Mouse (Mus musculus) G1E (cell line): ENCODE measurements around the gene Ccdc184. TPM values are rescaled to one million over a fixed set of nuclear protein-coding genes. Genes with fewer than 3 reads are reported as not detected.

Source experiments
- ATAC-seq: 2 replicates; pipeline ENCODE4 v1.8.0; 2016; ENCODE audit warnings: mild to moderate bottlenecking; ENCODE audit not compliant: insufficient number of reproducible peaks, poor library complexity, low FRiP score, severe bottlenecking; ENCODE audit errors: extremely low read depth
- DNase-seq: peaks from one replicate; pipeline ENCODE4 v3.0.0; 2012; ENCODE audit warnings: low spot score
- H3K27me3 ChIP-seq: 2 replicates; pipeline ENCODE4 v1.6.1; 2012; ENCODE audit warnings: mild to moderate bottlenecking, low read length, inconsistent platforms; ENCODE audit not compliant: insufficient read depth
- H3K36me3 ChIP-seq: replicated peaks from 2 replicates; pipeline ENCODE3; 2012; ENCODE audit warnings: mild to moderate bottlenecking, inconsistent platforms
- H3K4me1 ChIP-seq: 2 replicates; pipeline ENCODE4 v1.6.1; 2012; ENCODE audit warnings: low read depth, low read length, inconsistent platforms, mixed read lengths; ENCODE audit not compliant: insufficient read depth
- H3K4me3 ChIP-seq: 2 replicates; pipeline ENCODE4 v1.5.1; 2012; ENCODE audit warnings: low read depth, mild to moderate bottlenecking, inconsistent platforms, low read length, moderate library complexity, mixed read lengths
- H3K9me3 ChIP-seq: replicated peaks from 2 replicates; pipeline ENCODE4 v1.6.1; 2012; ENCODE audit warnings: inconsistent platforms
- CTCF ChIP-seq: IDR thresholded peaks from 2 replicates; pipeline ENCODE4 v1.5.1; 2012; ENCODE audit warnings: low read depth, low read length, inconsistent platforms, mixed read lengths
- GATA1 ChIP-seq: IDR thresholded peaks from 2 replicates; pipeline ENCODE4 v1.6.1; 2012; ENCODE audit warnings: borderline replicate concordance, low read length, inconsistent platforms, mixed read lengths
- GATA2 ChIP-seq: IDR thresholded peaks from 2 replicates; pipeline ENCODE4 v1.6.1; 2012; ENCODE audit warnings: low read depth, low read length, inconsistent platforms, borderline replicate concordance
- POLR2AphosphoS5 ChIP-seq: IDR thresholded peaks from 2 replicates; pipeline ENCODE4 v1.6.1; 2012; ENCODE audit warnings: low read depth, low read length, inconsistent platforms; ENCODE audit not compliant: insufficient replicate concordance
- TAL1 ChIP-seq: conservative IDR thresholded peaks from 2 replicates; pipeline ENCODE4 v1.6.1; 2012; ENCODE audit warnings: low read depth, low read length, inconsistent platforms, mixed read lengths
- polyA plus RNA-seq: library from polyadenylated mRNA; stranded (reverse); fragments of >175 nt; gene quantifications from 2 replicates; pipeline ENCODE4 v1.2.3, GENCODE M21; 2012
- total RNA-seq, 2 experiments: library from RNA; stranded (forward) in 1 of 2; stranded (reverse) in 1 of 2; fragments of 200-1000 nt in 1 of 2; fragments of >200 nt in 1 of 2; fragmentation: Nextera tagmentation in 1 of 2; gene quantifications; 2 replicates each; pipeline ENCODE4 v1.2.3; 2014 to 2017

The Ccdc184 gene
- total and polyA plus RNA-seq, 3 experiments: not detected

- Histone ChIP-seq H3K36me3 (no peaks in the 10 kb centered on the region), H3K4me3 (no peak overlapping the region), H3K4me1 (peaks cover 4% of the 10 kb centered on the region; the same call in 1 of the 2 replicates), H3K27me3 (peaks cover 18% of the 10 kb centered on the region), H3K9me3 (no peaks in the 10 kb centered on the region)
- ATAC-seq (no peak), DNase-seq (no peak)
- TF ChIP-seq TAL1 (no peak), GATA1 (no peak), CTCF (no peak), GATA2 (no peak), POLR2AphosphoS5 (no peak)
These were observed 15.1 kb downstream of the Ccdc184 start for GRCm38 (mm10) chr15:98181856-98182570.

GRCm38 (mm10) chr15:98184456-98184855 lies 17.5 kb downstream of the Ccdc184 start:
- no peak for ATAC-seq
- no peak overlapping the region for H3K4me3 ChIP-seq
- peaks cover 4% of the 10 kb centered on the region; the same call in 1 of the 2 replicates for H3K4me1 ChIP-seq
- no peaks in the 10 kb centered on the region for H3K9me3 ChIP-seq
- DNase-seq: no peak
- TF ChIP-seq GATA1: no peak
- no peak for TF ChIP-seq GATA2
- TF ChIP-seq POLR2AphosphoS5: no peak
- TF ChIP-seq TAL1: no peak
- no peak for TF ChIP-seq CTCF
- H3K36me3 ChIP-seq: no peaks in the 10 kb centered on the region
- H3K27me3 ChIP-seq: peaks cover 21% of the 10 kb centered on the region

GRCm38 (mm10) chr15:98195442-98195841 lies 28.5 kb downstream of the Ccdc184 start, which contains the start of gene Olfr288:
Gene Olfr288 (minus strand): TSS chr15:98195542.
- Histone ChIP-seq H3K27me3 (peaks cover 6% of the 10 kb centered on the region; the same call in 1 of the 2 replicates), H3K4me3 (no peak within 1 kb of the TSS), H3K4me1 (no peaks in the 10 kb centered on the region), H3K36me3 (no peaks in the 10 kb centered on the region), H3K9me3 (no peaks in the 10 kb centered on the region)
- no peak for TF ChIP-seq CTCF
- TF ChIP-seq GATA2: no peak
- TF ChIP-seq TAL1: no peak
- no peak for TF ChIP-seq POLR2AphosphoS5
- TF ChIP-seq GATA1: no peak
- DNase-seq: no peak
- ATAC-seq: no peak

GRCm38 (mm10) chr15:98209676-98210075 lies 42.7 kb downstream of the Ccdc184 start:
- no peaks in the 10 kb centered on the region for H3K36me3 ChIP-seq
- H3K4me1 ChIP-seq: no peaks in the 10 kb centered on the region
- H3K9me3 ChIP-seq: no peaks in the 10 kb centered on the region
- H3K4me3 ChIP-seq: no peak overlapping the region
- DNase-seq (no peak), ATAC-seq (no peak)
- 0 out of 2 replicates have a peak, but pooled peaks cover under 1% of the 10 kb centered on the region for H3K27me3 ChIP-seq
- TF ChIP-seq GATA1 (no peak), POLR2AphosphoS5 (no peak), TAL1 (no peak), CTCF (no peak), GATA2 (no peak)

GRCm38 (mm10) chr15:98213336-98213870 lies 46.4 kb downstream of the Ccdc184 start:
- Histone ChIP-seq H3K36me3 (no peaks in the 10 kb centered on the region), H3K4me1 (no peaks in the 10 kb centered on the region), H3K9me3 (no peaks in the 10 kb centered on the region), H3K27me3 (no peaks in the 10 kb centered on the region), H3K4me3 (no peak overlapping the region)
- ATAC-seq (no peak), DNase-seq (no peak)
- TF ChIP-seq GATA2: no peak
- no peak for TF ChIP-seq TAL1
- TF ChIP-seq CTCF: no peak
- TF ChIP-seq POLR2AphosphoS5: no peak

- H3K4me1 ChIP-seq: no peaks in the 10 kb centered on the region
- H3K36me3 ChIP-seq: no peaks in the 10 kb centered on the region
- TF ChIP-seq GATA1: no peak
- no peak for TF ChIP-seq GATA2
- no peak for TF ChIP-seq CTCF
- TF ChIP-seq POLR2AphosphoS5: no peak
- TF ChIP-seq TAL1: no peak
- DNase-seq (no peak), ATAC-seq (no peak)
- no peaks in the 10 kb centered on the region for H3K27me3 ChIP-seq
- no peak overlapping the region for H3K4me3 ChIP-seq
- no peaks in the 10 kb centered on the region for H3K9me3 ChIP-seq
These were observed 47.2 kb downstream of the Ccdc184 start for GRCm38 (mm10) chr15:98214130-98214529.

Other genes with a start within 250 kb of the Ccdc184 start
- 52.1 and 54.3 TPM in 2 replicates for gene Tmem106c, start 203.0 kb upstream of the Ccdc184 start, total RNA-seq (2014; fragmentation: Nextera tagmentation)
- 18.6 and 18.7 TPM in 2 replicates for gene Tmem106c, start 203.0 kb upstream of the Ccdc184 start, total RNA-seq (2017)
- gene Tmem106c, start 203.0 kb upstream of the Ccdc184 start, polyA plus RNA-seq: 12.5 and 19.2 TPM in 2 replicates
- gene Col2a1, start 162.5 kb upstream of the Ccdc184 start, total RNA-seq (2014; fragmentation: Nextera tagmentation): not detected in 2 replicates
- 0.06 and 0.11 TPM in 2 replicates for gene Col2a1, start 162.5 kb upstream of the Ccdc184 start, total RNA-seq (2017)
- 0.01 TPM in 1 of 2 replicates, not detected in the other for gene Col2a1, start 162.5 kb upstream of the Ccdc184 start, polyA plus RNA-seq
- gene Pfkm, start 74.6 kb upstream of the Ccdc184 start, total RNA-seq (2014; fragmentation: Nextera tagmentation): 9.0 and 13.5 TPM in 2 replicates
- 42.7 and 48.1 TPM in 2 replicates for gene Pfkm, start 74.6 kb upstream of the Ccdc184 start, total RNA-seq (2017)
- 10.2 and 13.3 TPM in 2 replicates for gene Pfkm, start 74.6 kb upstream of the Ccdc184 start, polyA plus RNA-seq
- gene Senp1, start 73.4 kb upstream of the Ccdc184 start, total RNA-seq (2014; fragmentation: Nextera tagmentation): 61.3 and 71.2 TPM in 2 replicates
- 44.4 and 55.5 TPM in 2 replicates for gene Senp1, start 73.4 kb upstream of the Ccdc184 start, total RNA-seq (2017)
- gene Senp1, start 73.4 kb upstream of the Ccdc184 start, polyA plus RNA-seq: 17.1 and 18.8 TPM in 2 replicates
- 30.4 and 32.2 TPM in 2 replicates for gene Asb8, start 1.5 kb upstream of the Ccdc184 start, total RNA-seq (2014; fragmentation: Nextera tagmentation)
- 27.2 and 37.5 TPM in 2 replicates for gene Asb8, start 1.5 kb upstream of the Ccdc184 start, total RNA-seq (2017)
- 4.2 and 5.1 TPM in 2 replicates for gene Asb8, start 1.5 kb upstream of the Ccdc184 start, polyA plus RNA-seq
- gene Olfr288, start 28.4 kb downstream of the Ccdc184 start, total RNA-seq (2014; fragmentation: Nextera tagmentation): not detected in 2 replicates
- gene Olfr288, start 28.4 kb downstream of the Ccdc184 start, total RNA-seq (2017): not detected in 2 replicates
- gene Olfr288, start 28.4 kb downstream of the Ccdc184 start, polyA plus RNA-seq: not detected in 2 replicates
- gene Gm44579, start 53.8 kb downstream of the Ccdc184 start, total RNA-seq (2014; fragmentation: Nextera tagmentation): not detected in 2 replicates
- gene Gm44579, start 53.8 kb downstream of the Ccdc184 start, total RNA-seq (2017): 0.22 TPM in 1 of 2 replicates, not detected in the other
- not detected in 2 replicates for gene Gm44579, start 53.8 kb downstream of the Ccdc184 start, polyA plus RNA-seq
- not detected in 2 replicates for gene Olfr287, start 53.9 kb downstream of the Ccdc184 start, total RNA-seq (2014; fragmentation: Nextera tagmentation)
- not detected in 2 replicates for gene Olfr287, start 53.9 kb downstream of the Ccdc184 start, total RNA-seq (2017)
- gene Olfr287, start 53.9 kb downstream of the Ccdc184 start, polyA plus RNA-seq: not detected in 2 replicates
- gene Olfr286, start 67.3 kb downstream of the Ccdc184 start, total RNA-seq (2014; fragmentation: Nextera tagmentation): not detected in 2 replicates
- gene Olfr286, start 67.3 kb downstream of the Ccdc184 start, total RNA-seq (2017): 0.11 and 0.12 TPM in 2 replicates
- gene Olfr286, start 67.3 kb downstream of the Ccdc184 start, polyA plus RNA-seq: not detected in 2 replicates
- gene H1fnt, start 90.1 kb downstream of the Ccdc184 start, total RNA-seq (2014; fragmentation: Nextera tagmentation): not detected in 2 replicates
- gene H1fnt, start 90.1 kb downstream of the Ccdc184 start, total RNA-seq (2017): not detected in 2 replicates
- gene H1fnt, start 90.1 kb downstream of the Ccdc184 start, polyA plus RNA-seq: not detected in 2 replicates
- gene Zfp641, start 129.0 kb downstream of the Ccdc184 start, total RNA-seq (2014; fragmentation: Nextera tagmentation): not detected in 2 replicates
- gene Zfp641, start 129.0 kb downstream of the Ccdc184 start, total RNA-seq (2017): 0.05 TPM in 1 of 2 replicates, not detected in the other
- not detected in 2 replicates for gene Zfp641, start 129.0 kb downstream of the Ccdc184 start, polyA plus RNA-seq
- gene Olfr285, start 150.2 kb downstream of the Ccdc184 start, total RNA-seq (2014; fragmentation: Nextera tagmentation): not detected in 2 replicates
- gene Olfr285, start 150.2 kb downstream of the Ccdc184 start, total RNA-seq (2017): 0.05 and 0.06 TPM in 2 replicates
- not detected in 2 replicates for gene Olfr285, start 150.2 kb downstream of the Ccdc184 start, polyA plus RNA-seq
- gene Olfr284, start 173.8 kb downstream of the Ccdc184 start, total RNA-seq (2014; fragmentation: Nextera tagmentation): not detected in 2 replicates
- not detected in 2 replicates for gene Olfr284, start 173.8 kb downstream of the Ccdc184 start, total RNA-seq (2017)
- not detected in 2 replicates for gene Olfr284, start 173.8 kb downstream of the Ccdc184 start, polyA plus RNA-seq
- not detected in 2 replicates for gene Olfr283, start 213.8 kb downstream of the Ccdc184 start, total RNA-seq (2014; fragmentation: Nextera tagmentation)
- not detected in 2 replicates for gene Olfr283, start 213.8 kb downstream of the Ccdc184 start, total RNA-seq (2017)
- gene Olfr283, start 213.8 kb downstream of the Ccdc184 start, polyA plus RNA-seq: not detected in 2 replicates